Mouse (Mus musculus) neural tube, embryonic 15.5 days (tissue): ENCODE measurements at regions not wholly inside any gene's neighbourhood (a gene's known extent, or its start where the extent isn't known, plus 50 kb on each side); places are given as distances from the start of the nearest gene placed in this dataset.
A peak's percentile ranks its signal among the peaks of the same experiment; 100 is the strongest.

Source experiments
- ATAC-seq: fragments of 200-750 bp; cut with Nextera tagmentation; 2 replicates; pipeline ENCODE4 v1.8.0; 2017; ENCODE audit warnings: mild to moderate bottlenecking, moderate TSS enrichment, moderate library complexity; ENCODE audit not compliant: low FRiP score
- H3K27ac ChIP-seq: fragments of 300-500 bp; sonication (generic); replicated peaks from 2 replicates; pipeline ENCODE4 v1.5.1; 2015; ENCODE audit warnings: mild to moderate bottlenecking, inconsistent platforms
- H3K27me3 ChIP-seq: fragments of 300-500 bp; sonication (generic); replicated peaks from 2 replicates; pipeline ENCODE4 v1.6.1; 2015; ENCODE audit warnings: inconsistent platforms
- H3K36me3 ChIP-seq: fragments of 300-500 bp; sonication (generic); 2 replicates; pipeline ENCODE4 v1.6.1; 2015; ENCODE audit warnings: inconsistent platforms
- H3K4me1 ChIP-seq: fragments of 300-500 bp; sonication (generic); 2 replicates; pipeline ENCODE4 v1.6.1; 2015; ENCODE audit warnings: inconsistent platforms
- H3K4me2 ChIP-seq: fragments of 300-500 bp; sonication (generic); 2 replicates; pipeline ENCODE4 v1.6.1; 2015; ENCODE audit warnings: inconsistent platforms, mild to moderate bottlenecking, moderate library complexity
- H3K4me3 ChIP-seq: fragments of 300-500 bp; sonication (generic); replicated peaks from 2 replicates; pipeline ENCODE4 v1.5.1; 2015; ENCODE audit warnings: mild to moderate bottlenecking, inconsistent platforms
- H3K9ac ChIP-seq: fragments of 300-500 bp; sonication (generic); replicated peaks from 2 replicates; pipeline ENCODE4 v1.6.1; 2015; ENCODE audit warnings: mild to moderate bottlenecking, inconsistent platforms
- H3K9me3 ChIP-seq: fragments of 300-500 bp; sonication (generic); replicated peaks from 2 replicates; pipeline ENCODE4 v1.6.1; 2016; ENCODE audit warnings: inconsistent platforms
- WGBS: fragments of 180-500 bp; shearing (Covaris S2); methylation state at CpG from one replicate; pipeline ENCODE4 v1.1.7; 2015; ENCODE audit warnings: mixed read lengths; 5-methylcytosine and 5-hydroxymethylcytosine counted together

DNA sequence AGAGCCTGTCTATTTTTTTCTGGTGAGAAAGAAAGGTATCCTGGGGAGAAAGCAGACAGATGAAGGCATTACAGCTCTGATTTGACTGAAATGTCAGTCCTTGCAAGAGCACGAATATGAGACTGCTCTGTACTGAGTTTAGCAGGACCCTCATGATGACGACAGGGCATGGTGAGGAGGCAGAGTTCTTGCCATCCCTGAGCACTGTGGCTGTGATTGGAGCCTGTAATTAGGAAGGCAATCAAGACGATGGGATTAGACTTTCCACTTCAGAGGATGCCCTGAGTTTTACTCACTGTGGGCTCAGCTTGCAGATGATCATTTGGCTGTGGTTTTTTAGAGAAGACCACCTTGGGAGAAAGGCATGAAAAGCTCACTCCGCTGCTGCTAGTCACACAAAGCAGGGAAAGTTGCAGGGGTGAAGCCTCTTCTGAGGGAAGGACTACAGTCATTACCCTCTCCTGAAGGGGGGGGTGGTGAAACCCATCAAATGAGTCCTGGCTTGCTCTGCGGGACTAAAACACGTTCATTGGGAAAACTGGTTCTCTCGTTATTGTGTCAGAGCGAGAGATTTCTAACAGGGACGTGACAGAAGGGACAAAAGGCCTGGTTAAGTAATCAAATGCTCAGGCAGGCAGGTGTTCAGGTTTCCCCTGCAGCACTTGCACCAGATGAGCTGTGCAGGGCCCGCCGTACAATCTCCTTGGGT is 132.9 kb upstream of the Fam241a start:
- Histone ChIP-seq H3K36me3 (no peaks in the 10 kb centered on the region), H3K4me3 (no peak overlapping the region), H3K4me1 (no peaks in the 10 kb centered on the region), H3K9ac (no peak overlapping the region), H3K9me3 (no peaks in the 10 kb centered on the region), H3K4me2 (no peak overlapping the region), H3K27ac (no peak overlapping the region), H3K27me3 (no peaks in the 10 kb centered on the region)
- 26% methylated on average over 11 of the region's 11 CpGs for WGBS
- no peak for ATAC-seq

DNA sequence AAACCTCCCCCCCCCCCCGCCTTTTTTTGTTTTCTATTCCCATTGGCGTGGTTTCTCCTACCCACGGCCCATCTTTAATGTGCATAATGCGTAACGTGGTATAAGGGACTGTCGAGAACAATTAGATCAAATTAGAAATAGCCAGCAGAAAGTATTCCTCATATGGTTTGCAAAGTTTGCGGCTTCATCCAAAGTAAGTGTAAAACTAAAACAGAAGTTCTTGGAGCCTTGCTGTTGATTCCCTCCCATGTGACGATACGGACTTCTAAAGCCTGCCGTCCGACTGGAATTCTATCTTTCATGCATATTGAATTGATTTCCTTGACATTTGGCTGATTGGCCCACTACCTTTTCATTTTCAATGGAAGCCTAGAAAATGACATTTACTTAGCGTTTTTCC is 128.7 kb upstream of the Fam241a start:
- WGBS: 89% methylated on average over 12 of the region's 12 CpGs
- Histone ChIP-seq H3K4me3 (no peak overlapping the region), H3K27me3 (no peaks in the 10 kb centered on the region), H3K9ac (no peak overlapping the region), H3K27ac (no peak overlapping the region), H3K4me2 (no peak overlapping the region), H3K36me3 (no peaks in the 10 kb centered on the region), H3K4me1 (no peaks in the 10 kb centered on the region), H3K9me3 (no peaks in the 10 kb centered on the region)
- no peak for ATAC-seq

DNA sequence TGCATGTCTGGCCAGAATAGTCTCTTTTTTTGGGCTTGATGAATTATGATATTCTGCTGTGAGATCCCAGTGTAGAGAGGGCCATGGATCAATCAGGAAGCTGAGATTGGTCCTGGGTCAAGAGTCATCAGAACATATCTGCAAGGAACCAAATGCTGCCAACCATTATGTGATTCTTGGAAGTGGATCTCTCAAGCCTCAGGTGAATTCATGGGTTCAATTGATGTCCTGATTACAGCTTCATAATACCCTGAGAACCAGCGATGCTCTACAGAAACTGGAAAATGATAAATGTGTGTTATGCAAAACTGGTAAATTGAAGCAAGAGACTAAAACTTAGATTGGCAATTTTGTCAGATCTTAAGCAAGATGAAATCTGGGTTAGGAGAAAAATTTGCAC is 118.8 kb upstream of the Fam241a start:
- Histone ChIP-seq H3K4me1 (no peaks in the 10 kb centered on the region), H3K9ac (no peak overlapping the region), H3K27ac (no peak overlapping the region), H3K4me3 (no peak overlapping the region), H3K27me3 (no peaks in the 10 kb centered on the region), H3K9me3 (no peaks in the 10 kb centered on the region), H3K4me2 (no peak overlapping the region), H3K36me3 (no peaks in the 10 kb centered on the region)
- ATAC-seq: no peak
- 85% methylated on average over 1 of the region's 1 CpGs for WGBS

DNA sequence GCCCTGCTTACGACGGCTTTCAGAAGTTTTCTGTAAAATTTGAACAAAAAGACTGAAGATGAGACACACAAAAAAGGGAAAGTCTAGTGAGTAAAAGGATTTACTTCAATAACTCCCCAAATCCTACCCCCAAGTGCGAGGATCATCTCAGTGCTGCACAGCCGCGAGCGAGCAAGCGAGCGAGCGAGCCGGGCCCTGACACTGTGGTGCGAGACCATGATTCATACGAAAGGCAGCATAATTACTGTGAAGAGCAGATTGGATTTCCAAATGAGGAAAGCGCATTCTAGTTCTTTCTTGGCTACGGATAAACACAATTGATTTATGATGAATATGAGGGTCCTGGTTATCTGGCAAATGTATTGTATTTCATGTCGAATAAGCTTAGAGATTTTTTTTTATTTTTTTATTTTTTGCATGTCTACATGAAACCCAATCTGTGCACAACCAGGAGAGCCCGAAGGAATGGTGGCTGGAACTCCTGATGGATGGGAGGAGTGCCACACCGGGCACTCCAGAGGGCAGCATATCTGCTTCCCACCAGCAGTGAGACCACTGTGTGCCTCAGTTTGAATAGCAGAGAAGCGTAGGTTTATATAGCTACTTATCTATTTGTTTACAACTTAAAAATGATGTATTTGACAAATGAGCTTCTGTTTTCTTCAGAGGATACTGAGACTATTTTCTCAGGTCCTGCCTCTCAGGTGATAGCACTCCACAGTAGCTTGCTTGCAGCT is 106.9 kb upstream of the Fam241a start:
- no peak overlapping the region for H3K9ac ChIP-seq
- no peaks in the 10 kb centered on the region for H3K4me1 ChIP-seq
- no peak for ATAC-seq
- H3K4me2 ChIP-seq: no peak overlapping the region
- no peaks in the 10 kb centered on the region for H3K36me3 ChIP-seq
- H3K4me3 ChIP-seq: no peak overlapping the region
- no peaks in the 10 kb centered on the region for H3K9me3 ChIP-seq
- H3K27ac ChIP-seq: no peak overlapping the region
- no peaks in the 10 kb centered on the region for H3K27me3 ChIP-seq
- 78% methylated on average over 18 of the region's 18 CpGs for WGBS

GRCm38 (mm10) chr3:128001924-128002501 is 105.9 kb upstream of the Fam241a start:
- no peak overlapping the region for H3K4me2 ChIP-seq
- no peak overlapping the region for H3K9ac ChIP-seq
- H3K4me1 ChIP-seq: no peaks in the 10 kb centered on the region
- no peaks in the 10 kb centered on the region for H3K36me3 ChIP-seq
- ATAC-seq: peak; percentile 74
- no peak overlapping the region for H3K27ac ChIP-seq
- no peak overlapping the region for H3K4me3 ChIP-seq
- no peaks in the 10 kb centered on the region for H3K9me3 ChIP-seq
- H3K27me3 ChIP-seq: no peaks in the 10 kb centered on the region
- WGBS: 76% methylated on average over 6 of the region's 6 CpGs

DNA sequence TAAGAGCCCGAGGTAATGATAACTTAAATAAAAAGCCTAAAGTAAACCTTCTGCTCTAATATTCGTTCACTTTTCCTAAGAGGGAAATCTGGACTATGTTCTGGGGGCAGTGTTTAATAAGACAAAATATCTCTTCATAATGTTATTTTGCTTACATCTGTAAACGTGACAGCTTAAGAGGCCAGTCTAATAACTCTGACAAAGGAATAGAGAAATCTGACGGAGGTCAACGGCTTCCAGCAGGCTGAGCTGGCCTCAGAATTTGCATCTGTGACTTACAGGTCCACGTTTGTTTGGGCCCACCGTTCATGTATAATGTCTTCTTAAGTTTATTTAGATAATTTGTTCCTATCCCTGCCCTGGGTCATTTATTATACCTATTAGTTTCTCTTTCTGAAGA is 99.6 kb upstream of the Fam241a start:
- Histone ChIP-seq H3K4me1 (no peaks in the 10 kb centered on the region), H3K27ac (no peak overlapping the region), H3K27me3 (no peaks in the 10 kb centered on the region), H3K4me2 (no peak overlapping the region), H3K9me3 (no peaks in the 10 kb centered on the region), H3K36me3 (no peaks in the 10 kb centered on the region), H3K4me3 (no peak overlapping the region), H3K9ac (no peak overlapping the region)
- 78% methylated on average over 7 of the region's 7 CpGs for WGBS
- no peak for ATAC-seq

DNA sequence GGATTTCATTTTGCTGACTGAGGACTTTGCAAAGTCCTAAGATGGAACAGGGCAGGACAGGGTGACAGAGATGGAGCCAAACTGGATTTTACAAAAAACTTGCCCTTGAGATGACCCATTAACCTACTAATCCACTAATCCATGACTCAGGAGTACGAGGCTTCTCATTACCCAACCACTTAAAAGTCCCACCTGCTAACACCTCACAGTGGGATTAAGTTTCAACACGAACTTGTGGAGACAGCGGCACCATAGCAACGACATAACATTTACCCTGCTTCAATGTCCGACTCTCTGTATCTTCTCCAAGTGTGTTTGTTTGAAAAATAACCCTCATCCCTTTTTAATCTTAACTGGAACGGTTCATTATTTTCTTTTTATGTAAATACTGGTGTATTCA is 91.5 kb upstream of the Fam241a start:
- Histone ChIP-seq H3K4me2 (no peak overlapping the region), H3K27me3 (no peaks in the 10 kb centered on the region), H3K4me3 (no peak overlapping the region), H3K9ac (no peak overlapping the region), H3K9me3 (no peaks in the 10 kb centered on the region), H3K36me3 (no peaks in the 10 kb centered on the region), H3K27ac (no peak overlapping the region), H3K4me1 (no peaks in the 10 kb centered on the region)
- no peak for ATAC-seq
- 72% methylated on average over 6 of the region's 6 CpGs for WGBS

DNA sequence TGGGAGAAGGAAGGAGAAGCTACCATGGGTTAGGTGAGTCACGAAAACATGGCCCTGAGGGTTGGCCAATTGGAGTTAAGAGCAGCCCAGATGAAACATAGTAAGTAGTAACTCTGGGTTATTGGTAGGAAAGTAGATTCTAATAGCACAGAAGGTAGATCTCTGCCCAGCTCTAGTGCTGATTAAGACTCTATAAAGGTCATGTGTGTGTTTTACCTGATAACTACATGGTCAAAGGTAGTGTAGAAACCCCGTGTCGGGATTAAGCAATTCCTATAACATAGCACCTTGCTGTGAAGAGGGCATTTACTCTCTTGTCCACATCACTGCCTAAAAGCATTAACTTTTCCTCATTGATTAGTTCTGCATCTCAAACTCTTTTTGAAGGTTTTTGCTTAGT is 89.0 kb upstream of the Fam241a start:
- WGBS: 90% methylated on average over 3 of the region's 3 CpGs
- no peaks in the 10 kb centered on the region for H3K36me3 ChIP-seq
- H3K27me3 ChIP-seq: no peaks in the 10 kb centered on the region
- ATAC-seq: no peak
- H3K4me2 ChIP-seq: no peak overlapping the region
- no peak overlapping the region for H3K27ac ChIP-seq
- no peak overlapping the region for H3K4me3 ChIP-seq
- no peaks in the 10 kb centered on the region for H3K4me1 ChIP-seq
- no peak overlapping the region for H3K9ac ChIP-seq
- no peaks in the 10 kb centered on the region for H3K9me3 ChIP-seq

DNA sequence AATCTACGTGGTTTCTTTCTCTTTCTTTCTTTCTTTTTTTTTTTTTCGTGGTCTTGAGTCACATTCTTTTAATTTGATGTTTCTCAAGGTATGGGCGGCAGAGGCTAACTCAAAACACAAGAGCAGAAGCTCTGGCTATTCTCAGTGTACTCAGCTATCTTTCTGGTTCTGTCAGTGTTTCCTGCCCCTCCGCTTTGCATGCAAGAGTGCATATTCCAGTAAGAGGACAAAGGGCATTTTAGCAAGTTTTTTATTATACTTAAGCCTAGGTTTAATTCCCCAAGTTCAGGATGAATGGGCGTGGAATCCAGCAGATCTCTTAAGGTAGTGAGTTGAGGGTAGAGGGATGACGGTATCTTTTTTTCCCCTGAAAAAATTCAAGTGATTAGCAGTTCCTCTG is 81.1 kb upstream of the Fam241a start:
- no peak overlapping the region for H3K9ac ChIP-seq
- no peak overlapping the region for H3K4me3 ChIP-seq
- 77% methylated on average over 6 of the region's 6 CpGs for WGBS
- no peak overlapping the region for H3K27ac ChIP-seq
- no peaks in the 10 kb centered on the region for H3K36me3 ChIP-seq
- H3K4me2 ChIP-seq: no peak overlapping the region
- H3K27me3 ChIP-seq: no peaks in the 10 kb centered on the region
- no peaks in the 10 kb centered on the region for H3K9me3 ChIP-seq
- ATAC-seq: no peak
- H3K4me1 ChIP-seq: no peaks in the 10 kb centered on the region

GRCm38 (mm10) chr3:127970891-127971290 is 74.8 kb upstream of the Fam241a start:
- ATAC-seq: no peak
- Histone ChIP-seq H3K9me3 (no peaks in the 10 kb centered on the region), H3K27ac (no peak overlapping the region), H3K9ac (no peak overlapping the region), H3K4me2 (no peak overlapping the region), H3K36me3 (no peaks in the 10 kb centered on the region), H3K4me3 (no peak overlapping the region), H3K27me3 (no peaks in the 10 kb centered on the region), H3K4me1 (no peaks in the 10 kb centered on the region)
- 1% methylated on average over 5 of the region's 5 CpGs for WGBS

DNA sequence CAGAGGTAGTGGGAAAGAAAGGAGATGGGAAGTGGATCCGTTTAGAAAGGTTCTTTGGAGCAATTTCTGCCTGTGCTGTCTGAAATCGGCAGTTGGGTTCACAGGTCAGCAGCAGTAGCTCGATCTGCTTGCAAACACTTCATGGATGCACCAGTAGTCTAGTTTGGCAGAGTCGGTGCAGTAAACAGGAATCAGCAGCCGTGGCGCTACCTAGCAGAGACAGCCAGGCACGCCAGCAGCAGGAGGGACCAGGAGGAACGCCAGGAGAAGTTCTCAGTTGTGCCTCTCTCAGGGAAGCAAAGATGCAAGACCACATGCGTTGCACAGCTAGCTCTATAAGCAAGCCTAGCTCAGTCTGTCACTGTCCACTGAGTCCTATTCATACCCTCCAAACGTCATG is 71.0 kb upstream of the Fam241a start:
- H3K9me3 ChIP-seq: no peaks in the 10 kb centered on the region
- ATAC-seq: no peak
- H3K27ac ChIP-seq: no peak overlapping the region
- no peaks in the 10 kb centered on the region for H3K36me3 ChIP-seq
- no peaks in the 10 kb centered on the region for H3K27me3 ChIP-seq
- 80% methylated on average over 10 of the region's 10 CpGs for WGBS
- no peak overlapping the region for H3K9ac ChIP-seq
- H3K4me1 ChIP-seq: no peaks in the 10 kb centered on the region
- H3K4me2 ChIP-seq: no peak overlapping the region
- no peak overlapping the region for H3K4me3 ChIP-seq

- WGBS: 62% methylated on average over 4 of the region's 4 CpGs
Measured at GRCm38 (mm10) chr3:127966214-127966613, 70.1 kb upstream of the Fam241a start.

More at GRCm38 (mm10) chr3:127966214-127966613, 70.1 kb upstream of the Fam241a start:
- H3K4me2 ChIP-seq: no peak overlapping the region
- ATAC-seq: no peak
- no peaks in the 10 kb centered on the region for H3K27me3 ChIP-seq
- H3K36me3 ChIP-seq: no peaks in the 10 kb centered on the region
- no peaks in the 10 kb centered on the region for H3K9me3 ChIP-seq
- no peak overlapping the region for H3K27ac ChIP-seq
- no peaks in the 10 kb centered on the region for H3K4me1 ChIP-seq
- no peak overlapping the region for H3K4me3 ChIP-seq
- no peak overlapping the region for H3K9ac ChIP-seq
